ENCODE assay signal across 28 mouse cellular contexts in genomic region chr2:172376551-172376950, GRCm38 (mm10). TPM values are rescaled to one million over a fixed set of nuclear protein-coding genes. Genes with fewer than 3 reads are reported as not detected.
DNase-seq lines count a peak whose midpoint lies in the region; ATAC-seq and TF ChIP-seq lines count a peak whose summit lies in the region.
"Had no signal": no experiment of that assay in that cellular context is flagged by ENCODE, and none has a peak within 500 bp of the region (broad histone marks: within the 10 kb centered on the region; RNA-seq: fewer than 3 reads in every experiment).

No protein-coding gene starts in this region.

- H3K9ac ChIP-seq in stomach, postnatal 0 days (ENCODE audit: low read length), result no peak overlapping the region
- H3K9ac ChIP-seq: embryonic facial prominence, embryonic 15.5 days; heart, embryonic 15.5 days; hindbrain, embryonic 12.5 days; liver, embryonic 12.5 days; liver, postnatal 0 days; midbrain, embryonic 15.5 days; neural tube, embryonic 15.5 days had no signal

- peak; percentile 68; the same call in 1 of the 2 replicates for ATAC-seq in stomach, postnatal 0 days (ENCODE audit: low FRiP score, low TSS enrichment)
- ATAC-seq: forebrain, embryonic 14.5 days; intestine, embryonic 16.5 days; liver, embryonic 12.5 days; liver, postnatal 0 days; midbrain, embryonic 15.5 days had no signal

- H3K9me3 ChIP-seq in stomach, postnatal 0 days (ENCODE audit: control insufficient read depth, low read length), result no peaks in the 10 kb centered on the region
- no peaks in the 10 kb centered on the region for H3K9me3 ChIP-seq in forebrain, embryonic 10.5 days
- H3K9me3 ChIP-seq: embryonic facial prominence, embryonic 15.5 days; heart, embryonic 15.5 days; hindbrain, embryonic 12.5 days; liver, embryonic 12.5 days; midbrain, embryonic 10.5 days; midbrain, embryonic 15.5 days; neural tube, embryonic 15.5 days had no signal

- H3K27me3 ChIP-seq in stomach, postnatal 0 days (ENCODE audit: control insufficient read depth, insufficient read depth, low read length), result no peaks in the 10 kb centered on the region
- no peaks in the 10 kb centered on the region for H3K27me3 ChIP-seq in forebrain, embryonic 10.5 days (ENCODE audit: poor library complexity, severe bottlenecking)
- H3K27me3 ChIP-seq: embryonic facial prominence, embryonic 15.5 days; heart, embryonic 15.5 days; hindbrain, embryonic 12.5 days; liver, embryonic 12.5 days; midbrain, embryonic 15.5 days; neural tube, embryonic 15.5 days had no signal

- no peak overlapping the region for H3K4me2 ChIP-seq in stomach, postnatal 0 days (replicated peaks; ENCODE audit: low read depth)
- H3K4me2 ChIP-seq: embryonic facial prominence, embryonic 15.5 days; heart, embryonic 15.5 days; hindbrain, embryonic 12.5 days; liver, embryonic 12.5 days; midbrain, embryonic 15.5 days; neural tube, embryonic 15.5 days had no signal

- H3K4me3 ChIP-seq in gastrocnemius, adult 2 months, result no peak overlapping the region
- no peak overlapping the region for H3K4me3 ChIP-seq in stomach, postnatal 0 days (ENCODE audit: low read depth, low read length)
- no peak overlapping the region for H3K4me3 ChIP-seq in forebrain, embryonic 10.5 days
- H3K4me3 ChIP-seq: embryonic facial prominence, embryonic 15.5 days; heart, embryonic 15.5 days; hindbrain, embryonic 12.5 days; liver, embryonic 12.5 days; midbrain, embryonic 10.5 days; midbrain, embryonic 15.5 days; neural tube, embryonic 15.5 days had no signal

- no peak for TF ChIP-seq CTCF in gastrocnemius, adult 2 months (IDR thresholded peaks at IDR 0.05)
- TF ChIP-seq CTCF in stomach, postnatal 0 days (IDR thresholded peaks at IDR 0.05; ENCODE audit: low read depth), result no peak

- DNase-seq in adrenal gland, postnatal 10 days, result peak; percentile 22
- DNase-seq in adrenal gland, postnatal 25 days, result no peak
- DNase-seq in gastrocnemius, adult 2 months, result peak; percentile 54
- DNase-seq in gastrocnemius, adult 8-10 months (ENCODE audit: low spot score in 2 of 2), result no peak
- peak; percentile 58 for DNase-seq in adipocyte (ENCODE audit: low spot score)
- no peak for DNase-seq in stomach, postnatal 0 days (ENCODE audit: low spot score)
- no peak for DNase-seq in forebrain, embryonic 10.5 days (ENCODE audit: extremely low spot score, low spot score)
- DNase-seq: cerebellum, adult 11-12 months; cerebellum, postnatal 10 days; kidney, adult 8-10 months; kidney, postnatal 10 days; layer of hippocampus, postnatal 36 days; left cerebral cortex, postnatal 4 days; liver, postnatal 0 days; retina, postnatal 1 day; right cerebral cortex, postnatal 25 days; spleen, adult 18-20 months; thymus, adult 18-20 months; thymus, postnatal 25 days had no signal

- 70% methylated on average over 4 of the region's 4 CpGs for WGBS in stomach, postnatal 0 days
- WGBS in forebrain, embryonic 10.5 days, result 88% methylated on average over 4 of the region's 4 CpGs

- H3K27ac ChIP-seq in gastrocnemius, adult 2 months, result peak overlapping the region; percentile 64
- H3K27ac ChIP-seq in stomach, postnatal 0 days (replicated peaks), result no peak overlapping the region
- H3K27ac ChIP-seq in forebrain, embryonic 10.5 days, result no peak overlapping the region
- H3K27ac ChIP-seq: embryonic facial prominence, embryonic 15.5 days; heart, embryonic 15.5 days; hindbrain, embryonic 12.5 days; liver, embryonic 12.5 days; midbrain, embryonic 10.5 days; midbrain, embryonic 15.5 days; neural tube, embryonic 15.5 days had no signal

- H3K36me3 ChIP-seq in stomach, postnatal 0 days (ENCODE audit: control insufficient read depth, insufficient read depth, low read length), result peaks cover 41% of the 10 kb centered on the region
- H3K36me3 ChIP-seq in forebrain, embryonic 10.5 days (replicated peaks), result peaks cover 92% of the 10 kb centered on the region

- intact Hi-C loops in gastrocnemius, adult 2 months (cut with DNase I), result loop anchor here (10.0 kb wide), 1 partner anchor 638 kb away; no protein-coding TSS in a partner anchor

- TF ChIP-seq EP300 in stomach, postnatal 0 days (optimal IDR thresholded peaks at IDR 0.05), result no peak

- H3K4me1 ChIP-seq in stomach, postnatal 0 days (replicated peaks; ENCODE audit: control insufficient read depth, insufficient read depth), result no peaks in the 10 kb centered on the region
- H3K4me1 ChIP-seq in forebrain, embryonic 10.5 days, result peaks cover 6% of the 10 kb centered on the region

RNA-seq across cellular contexts. Expression of gene Cstf1, which starts 6.1 kb away (rescaled TPM):
- total RNA-seq in adrenal gland, postnatal 10 days (2021), result 10 to 100 TPM; 28.1 to 32.2 TPM
- total RNA-seq in adrenal gland, postnatal 25 days (2021), result 34.0 and 36.4 TPM in 2 replicates
- total RNA-seq in gastrocnemius, adult 2 months (2021), result 10 to 100 TPM; 17.0 to 20.6 TPM
- total RNA-seq in gastrocnemius, adult 8-10 months (2022), result 10 to 100 TPM; 16.6 to 20.2 (median 19.3) TPM
- polyA plus RNA-seq in stomach, postnatal 0 days (2015; fragmentation: Nextera tagmentation; extraction: Ambion mirVana), result 19.9 TPM in 2 replicates
- 56.0 and 57.2 TPM in 2 replicates for polyA plus RNA-seq in forebrain, embryonic 10.5 days (2016; fragmentation: Nextera tagmentation; extraction: Ambion mirVana)

RNA-seq across cellular contexts. Expression of gene Aurka, which starts 6.2 kb away (rescaled TPM):
- 10 to 100 TPM; 11.5 to 14.4 TPM for total RNA-seq in adrenal gland, postnatal 10 days (2021)
- total RNA-seq in adrenal gland, postnatal 25 days (2021), result 6.7 and 9.6 TPM in 2 replicates
- total RNA-seq in gastrocnemius, adult 2 months (2021), result 1 to 10 TPM; 4.4 to 9.9 TPM
- 10 to 100 TPM in 2 of 4 experiments, 1 to 10 TPM in 2; 6.3 to 16.2 (median 11.4) TPM for total RNA-seq in gastrocnemius, adult 8-10 months (2022)
- 18.9 and 24.1 TPM in 2 replicates for polyA plus RNA-seq in stomach, postnatal 0 days (2015; fragmentation: Nextera tagmentation; extraction: Ambion mirVana)
- 224 and 227 TPM in 2 replicates for polyA plus RNA-seq in forebrain, embryonic 10.5 days (2016; fragmentation: Nextera tagmentation; extraction: Ambion mirVana)

RNA-seq across cellular contexts. Expression of gene Cass4, which starts 17.0 kb away (rescaled TPM):
- total RNA-seq in adrenal gland, postnatal 10 days (2021), result under 1 TPM; 0.36 to 0.45 TPM
- total RNA-seq in adrenal gland, postnatal 25 days (2021), result not detected in 2 replicates
- total RNA-seq in gastrocnemius, adult 2 months (2021), result under 1 TPM; 0.08 to 0.13 TPM
- total RNA-seq in gastrocnemius, adult 8-10 months (2022), result under 1 TPM; 0.10 to 0.40 (median 0.21) TPM
- 0.17 and 0.18 TPM in 2 replicates for polyA plus RNA-seq in stomach, postnatal 0 days (2015; fragmentation: Nextera tagmentation; extraction: Ambion mirVana)
- polyA plus RNA-seq in forebrain, embryonic 10.5 days (2016; fragmentation: Nextera tagmentation; extraction: Ambion mirVana), result 0.24 and 0.34 TPM in 2 replicates

RNA-seq across cellular contexts. Expression of gene Fam210b, which starts 31.2 kb away (rescaled TPM):
- 10 to 100 TPM; 24.2 to 39.4 TPM for total RNA-seq in adrenal gland, postnatal 10 days (2021)
- 31.9 and 32.8 TPM in 2 replicates for total RNA-seq in adrenal gland, postnatal 25 days (2021)
- 1 to 10 TPM; 5.0 to 6.4 TPM for total RNA-seq in gastrocnemius, adult 2 months (2021)
- total RNA-seq in gastrocnemius, adult 8-10 months (2022), result 1 to 10 TPM; 5.4 to 6.8 (median 6.1) TPM
- polyA plus RNA-seq in stomach, postnatal 0 days (2015; fragmentation: Nextera tagmentation; extraction: Ambion mirVana), result 23.9 and 25.7 TPM in 2 replicates
- polyA plus RNA-seq in forebrain, embryonic 10.5 days (2016; fragmentation: Nextera tagmentation; extraction: Ambion mirVana), result 15.7 and 16.6 TPM in 2 replicates

Comparison
In these comparisons a context has a peak if more than half of its experiments do, and no peak if none do; other contexts are left out.
1. DNase-seq: peak in adrenal gland, postnatal 10 days (single experiment), gastrocnemius, adult 2 months (single experiment) and adipocyte (single experiment); none in adrenal gland, postnatal 25 days (single experiment), gastrocnemius, adult 8-10 months (0 of 2), stomach, postnatal 0 days (single experiment) and forebrain, embryonic 10.5 days (single experiment).